Mouse (Mus musculus) hindbrain, embryonic 12.5 days (tissue): ENCODE data around the gene Sim1. TPM values are rescaled to one million over a fixed set of nuclear protein-coding genes. Genes with fewer than 3 reads are reported as not detected.

Source experiments
- ATAC-seq: fragments of 200-750 bp; cut with Nextera tagmentation; 2 replicates; pipeline ENCODE4 v1.8.0; 2017; ENCODE audit warnings: moderate TSS enrichment; ENCODE audit not compliant: low FRiP score
- H3K27ac ChIP-seq: fragments of 300-500 bp; sonication (generic); 2 replicates; pipeline ENCODE4 v1.5.1; 2016; ENCODE audit warnings: mild to moderate bottlenecking
- H3K27me3 ChIP-seq: fragments of 300-500 bp; sonication (generic); 2 replicates; pipeline ENCODE4 v1.6.1; 2016; ENCODE audit warnings: mild to moderate bottlenecking
- H3K36me3 ChIP-seq: fragments of 300-500 bp; sonication (generic); 2 replicates; pipeline ENCODE4 v1.6.1; 2016; ENCODE audit warnings: mild to moderate bottlenecking
- H3K4me1 ChIP-seq: fragments of 300-500 bp; sonication (generic); 2 replicates; pipeline ENCODE4 v1.6.1; 2016
- H3K4me2 ChIP-seq: fragments of 300-500 bp; sonication (generic); replicated peaks from 2 replicates; pipeline ENCODE4 v1.6.1; 2016; ENCODE audit warnings: mild to moderate bottlenecking
- H3K4me3 ChIP-seq: fragments of 300-500 bp; sonication (generic); 2 replicates; pipeline ENCODE4 v1.5.1; 2016; ENCODE audit warnings: mild to moderate bottlenecking
- H3K9ac ChIP-seq: fragments of 300-500 bp; sonication (generic); 2 replicates; pipeline ENCODE4 v1.6.1; 2016; ENCODE audit warnings: mild to moderate bottlenecking, moderate library complexity
- H3K9me3 ChIP-seq: fragments of 300-500 bp; sonication (generic); replicated peaks from 2 replicates; pipeline ENCODE4 v1.6.1; 2016; ENCODE audit warnings: mild to moderate bottlenecking
- WGBS: fragments of 180-500 bp; shearing (Covaris S2); methylation state at CpG from one replicate; pipeline ENCODE4 v1.1.7; 2016; 5-methylcytosine and 5-hydroxymethylcytosine counted together
- polyA plus RNA-seq: library from polyadenylated mRNA; unstranded; fragments of >200 nt; fragmentation: Nextera tagmentation; extraction: Ambion mirVana; gene quantifications from 2 replicates; pipeline ENCODE4 v1.2.1, GENCODE M21; 2016

Sim1 gene
- polyA plus RNA-seq, 1 experiment from 2014 or later: 1.1 TPM

DNA sequence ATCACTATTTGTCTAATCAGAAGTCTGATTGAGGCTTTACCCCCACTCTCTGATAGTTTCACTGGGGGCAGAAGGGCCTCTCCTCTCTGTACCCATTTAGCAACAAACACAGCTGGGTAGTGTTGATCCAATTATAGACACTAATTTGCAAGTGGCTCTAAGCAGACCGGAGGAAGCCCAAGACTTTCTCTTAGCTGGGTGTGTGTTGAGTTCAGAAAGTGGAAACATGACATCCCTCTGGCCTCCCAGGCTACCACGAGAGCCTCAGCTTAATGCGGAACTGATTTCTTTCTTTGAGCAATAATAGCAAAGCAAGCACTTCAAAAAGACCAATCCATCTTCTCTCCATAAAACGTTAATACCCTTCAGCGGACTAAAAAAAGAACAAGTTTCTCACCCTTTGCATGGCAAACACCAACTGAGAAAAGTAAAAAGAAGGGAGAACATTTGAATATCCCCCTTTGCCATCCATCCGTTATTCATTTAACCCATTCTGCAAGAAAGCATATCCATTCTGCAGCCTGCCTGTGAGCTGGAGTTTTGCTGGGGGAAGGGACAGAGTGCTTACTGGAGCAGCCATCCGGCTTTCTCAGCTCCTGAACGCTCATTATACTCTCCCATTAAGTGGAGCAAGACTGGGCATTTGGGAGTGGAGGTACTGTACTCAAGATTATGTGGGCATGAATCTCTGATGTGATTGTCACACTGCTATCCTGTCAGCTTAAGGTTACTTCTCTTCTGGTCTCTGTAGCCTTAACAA lies 117.0 kb downstream of the Sim1 start:
- 8% methylated on average over 8 of the region's 8 CpGs for WGBS
- H3K36me3 ChIP-seq: no peaks in the 10 kb centered on the region
- no peaks in the 10 kb centered on the region for H3K9me3 ChIP-seq
- ATAC-seq: peak; percentile 80
- H3K4me1 ChIP-seq: peaks cover 19% of the 10 kb centered on the region
- H3K4me2 ChIP-seq: peak overlapping the region; percentile 9; the same call in 1 of the 2 replicates
- no peak overlapping the region for H3K27ac ChIP-seq
- peaks cover 5% of the 10 kb centered on the region; the same call in 1 of the 2 replicates for H3K27me3 ChIP-seq
- no peak overlapping the region for H3K9ac ChIP-seq
- H3K4me3 ChIP-seq: no peak overlapping the region

- no peak overlapping the region for H3K27ac ChIP-seq
- H3K27me3 ChIP-seq: peaks cover 2% of the 10 kb centered on the region; the same call in 1 of the 2 replicates
- H3K9me3 ChIP-seq: no peaks in the 10 kb centered on the region
- no peaks in the 10 kb centered on the region for H3K36me3 ChIP-seq
- H3K4me1 ChIP-seq: peaks cover 16% of the 10 kb centered on the region; the same call in 1 of the 2 replicates
- no peak overlapping the region for H3K4me3 ChIP-seq
- H3K9ac ChIP-seq: no peak overlapping the region
- 22% methylated on average over 2 of the region's 2 CpGs for WGBS
- peak; percentile 76 for ATAC-seq
- no peak overlapping the region for H3K4me2 ChIP-seq
These were observed 120.3 kb downstream of the Sim1 start for GRCm38 (mm10) chr10:51014901-51015300.

- Histone ChIP-seq H3K4me1 (peaks cover 16% of the 10 kb centered on the region; the same call in 1 of the 2 replicates), H3K27ac (no peak overlapping the region), H3K4me3 (no peak overlapping the region), H3K36me3 (no peaks in the 10 kb centered on the region), H3K9ac (no peak overlapping the region), H3K9me3 (no peaks in the 10 kb centered on the region), H3K27me3 (no peaks in the 10 kb centered on the region; the same call in 1 of the 2 replicates), H3K4me2 (no peak overlapping the region)
- 47% methylated on average over 1 of the region's 1 CpGs for WGBS
- ATAC-seq: peak; percentile 11; the same call in 1 of the 2 replicates
These were observed 120.8 kb downstream of the Sim1 start for GRCm38 (mm10) chr10:51015362-51015761.

GRCm38 (mm10) chr10:51023308-51024279 lies 129.0 kb downstream of the Sim1 start:
- Histone ChIP-seq H3K9me3 (no peaks in the 10 kb centered on the region), H3K9ac (no peak overlapping the region), H3K4me2 (no peak overlapping the region), H3K4me1 (no peaks in the 10 kb centered on the region), H3K36me3 (no peaks in the 10 kb centered on the region), H3K27me3 (no peaks in the 10 kb centered on the region), H3K27ac (no peak overlapping the region), H3K4me3 (no peak overlapping the region)
- 69% methylated on average over 9 of the region's 9 CpGs for WGBS
- no peak for ATAC-seq
